In the genomic region with DNA sequence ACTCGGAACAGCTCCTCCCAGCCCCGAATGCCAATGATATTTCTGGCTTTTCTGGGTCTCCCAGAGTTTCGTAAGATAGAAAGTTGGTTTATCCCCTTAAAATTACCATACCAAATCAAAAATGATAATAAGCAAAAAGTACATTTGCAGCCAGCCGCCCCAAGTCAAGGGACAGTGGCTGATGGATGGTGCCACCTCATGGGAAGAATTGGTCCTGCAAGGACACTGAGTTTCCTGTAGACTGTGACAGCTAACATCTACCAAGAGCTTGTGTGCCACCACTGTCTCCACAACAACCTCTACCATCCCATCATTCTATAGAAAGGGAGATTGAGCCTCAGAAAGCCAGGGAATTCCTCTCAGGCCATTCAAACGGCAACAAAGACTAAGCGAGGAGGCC, we compare ENCODE assay signal across 8 mouse cellular contexts. TPM values are rescaled to one million over a fixed set of nuclear protein-coding genes. Genes with fewer than 3 reads are reported as not detected.
A peak's percentile ranks its signal among the peaks of the same experiment; 100 is the strongest.
DNase-seq lines count a peak whose midpoint lies in the region; ATAC-seq and TF ChIP-seq lines count a peak whose summit lies in the region.

No protein-coding gene starts in this region.

- dilution Hi-C loops in CH12.LX (cut with MboI; ENCODE audit: extremely low pct_ligation_motif_present, extremely low pct_unique_long_range_greater_than_20kb, low sequenced_read_pairs) = no loop called here

- 53% methylated on average over 6 of the region's 6 CpGs for WGBS in hindbrain, postnatal 0 days
- 58% methylated on average over 6 of the region's 6 CpGs for WGBS in hindbrain, embryonic 14.5 days

- H3K36me3 ChIP-seq in hindbrain, postnatal 0 days (ENCODE audit: insufficient read depth, low read length) = no peaks in the 10 kb centered on the region
- no peaks in the 10 kb centered on the region for H3K36me3 ChIP-seq in hindbrain, embryonic 14.5 days (replicated peaks; ENCODE audit: control insufficient read depth, insufficient read depth)
- H3K36me3 ChIP-seq in CH12.LX (replicated peaks in 1 of 2; ENCODE audit: control insufficient read depth in 1 of 2, insufficient read depth in 1 of 2, low read length in 1 of 2) = no peaks in the 10 kb centered on the region

- ATAC-seq in hindbrain, postnatal 0 days = no peak
- no peak for ATAC-seq in hindbrain, embryonic 14.5 days (ENCODE audit: low FRiP score)
- no peak for ATAC-seq in megakaryocyte, adult 5-6 weeks (ENCODE audit: poor library complexity, severe bottlenecking)

- peak; percentile 84 for TF ChIP-seq CTCF in hindbrain, postnatal 0 days (IDR thresholded peaks at IDR 0.05; ENCODE audit: low read depth)
- peak; percentile 22 to 58; a peak in 2 of 4 replicates for TF ChIP-seq CTCF in CH12.LX (conservative IDR thresholded peaks at IDR 0.05 in 1 of 2, IDR thresholded peaks at IDR 0.05 in 1 of 2; ENCODE audit: low read depth in 2 of 2, low read length in 2 of 2)

- in situ Hi-C loops in CH12.LX (cut with MboI; ENCODE audit: low pct_ligation_motif_present, low pct_unique_long_range_greater_than_20kb, low sequenced_read_pairs) = no loop called here

- H3K4me1 ChIP-seq in hindbrain, postnatal 0 days (ENCODE audit: insufficient read depth, low read length) = 0 out of 2 replicates have a peak, but pooled peaks cover 3% of the 10 kb centered on the region
- peaks cover 4% of the 10 kb centered on the region; the same call in 1 of the 2 replicates for H3K4me1 ChIP-seq in hindbrain, embryonic 14.5 days (replicated peaks; ENCODE audit: control insufficient read depth, insufficient read depth, low read length)
- H3K4me1 ChIP-seq in CH12.LX (ENCODE audit: control insufficient read depth in 1 of 2, insufficient read depth in 2 of 2) = peaks cover 0 to 6% of the 10 kb centered on the region in 2 experiments; a peak in 1 of 4 replicates

- no peak overlapping the region for H3K27ac ChIP-seq in hindbrain, postnatal 0 days
- H3K27ac ChIP-seq in hindbrain, embryonic 14.5 days = no peak overlapping the region
- H3K27ac ChIP-seq in CH12.LX (ENCODE audit: insufficient read depth, low read depth) = no peak overlapping the region

- peak; percentile 75 for DNase-seq in hindbrain, postnatal 0 days (ENCODE audit: low spot score)
- DNase-seq in hindbrain, embryonic 14.5 days (ENCODE audit: low spot score) = no peak
- peak; percentile 16 for DNase-seq in CH12.LX (ENCODE audit: extremely low read depth)
- DNase-seq in brain, adult 2 months (ENCODE audit: low read depth, low spot score) = peak; percentile 78
- DNase-seq in heart, postnatal 4 days = peak; percentile 77
- peak; percentile 82 for DNase-seq in lung, postnatal 10 days
- DNase-seq in thymus, postnatal 14 days = no peak

- H3K27me3 ChIP-seq in hindbrain, postnatal 0 days (ENCODE audit: insufficient read depth, low read length) = no peaks in the 10 kb centered on the region
- no peaks in the 10 kb centered on the region for H3K27me3 ChIP-seq in hindbrain, embryonic 14.5 days (ENCODE audit: control insufficient read depth, insufficient read depth, low read length)
- peaks cover 56% of the 10 kb centered on the region for H3K27me3 ChIP-seq in CH12.LX (replicated peaks)

- TF ChIP-seq POLR2A in CH12.LX (IDR thresholded peaks at IDR 0.05; ENCODE audit: low read depth, low read length) = no peak

- no peak for TF ChIP-seq EP300 in CH12.LX (IDR thresholded peaks at IDR 0.05; ENCODE audit: low read length)

- no peak overlapping the region for H3K4me2 ChIP-seq in hindbrain, postnatal 0 days (ENCODE audit: low read depth, low read length)
- H3K4me2 ChIP-seq in hindbrain, embryonic 14.5 days (replicated peaks) = no peak overlapping the region
- no peak overlapping the region for H3K4me2 ChIP-seq in CH12.LX (ENCODE audit: insufficient read depth, low read depth, poor library complexity, severe bottlenecking)

- no peaks in the 10 kb centered on the region for H3K9me3 ChIP-seq in hindbrain, postnatal 0 days (ENCODE audit: low read length)
- H3K9me3 ChIP-seq in hindbrain, embryonic 14.5 days (ENCODE audit: control insufficient read depth, low read length) = no peaks in the 10 kb centered on the region
- no peaks in the 10 kb centered on the region for H3K9me3 ChIP-seq in CH12.LX (replicated peaks; ENCODE audit: low read length)

- H3K79me2 ChIP-seq in CH12.LX (replicated peaks; ENCODE audit: control insufficient read depth, extremely low read depth, insufficient read depth, poor library complexity, severe bottlenecking) = no peaks in the 10 kb centered on the region

- peak; percentile 47 for TF ChIP-seq RAD21 in CH12.LX (IDR thresholded peaks at IDR 0.05; ENCODE audit: low read depth, low read length)

- H3K4me3 ChIP-seq in hindbrain, postnatal 0 days (ENCODE audit: low read length) = no peak overlapping the region
- no peak overlapping the region for H3K4me3 ChIP-seq in hindbrain, embryonic 14.5 days (replicated peaks; ENCODE audit: low read length)
- H3K4me3 ChIP-seq in CH12.LX (replicated peaks in 1 of 3; ENCODE audit: low read depth in 2 of 3, low read length in 2 of 3, poor library complexity in 1 of 3) = no peak overlapping the region

- H3K9ac ChIP-seq in hindbrain, postnatal 0 days (replicated peaks; ENCODE audit: low read length) = no peak overlapping the region
- no peak overlapping the region for H3K9ac ChIP-seq in hindbrain, embryonic 14.5 days
- no peak overlapping the region for H3K9ac ChIP-seq in CH12.LX (ENCODE audit: insufficient read depth, low read depth)

TF ChIP-seq in CH12.LX, 34 proteins besides CTCF, POLR2A, EP300 and RAD21:
- TF ChIP-seq CHD2 (IDR thresholded peaks at IDR 0.05; ENCODE audit: low read length) (no peak), SMC3 (IDR thresholded peaks at IDR 0.05; ENCODE audit: low read depth, low read length) (peak; percentile 15; the same call in 1 of the 2 replicates)

RNA-seq across cellular contexts. Expression of a gene that starts 2.4 kb away (rescaled TPM):
- 177 and 266 TPM in 2 replicates for total RNA-seq in hindbrain, postnatal 0 days (2014; rRNA removed)
- 70.1 and 73.8 TPM in 2 replicates for polyA plus RNA-seq in hindbrain, postnatal 0 days (2015; fragmentation: Nextera tagmentation; extraction: Ambion mirVana)
- 41.3 and 43.4 TPM in 2 replicates for polyA plus RNA-seq in hindbrain, embryonic 14.5 days (2014; fragmentation: Nextera tagmentation; extraction: Ambion mirVana)
- total RNA-seq in CH12.LX (2012; rRNA removed) (0.92 and 0.98 TPM in 2 replicates), CH12.LX (2014; rRNA removed) (0.40 and 0.55 TPM in 2 replicates)
- polyA plus RNA-seq in CH12.LX (2012; ENCODE audit: insufficient read length, low read depth) = 0.33 and 0.71 TPM in 2 replicates
- total RNA-seq in heart, postnatal 4 days (2021) = 100 to 1,000 TPM; 216 TPM
- total RNA-seq in megakaryocyte, adult 5-6 weeks (2015) = not detected in 2 replicates
- total RNA-seq in megakaryocyte, adult 5-6 weeks (2017) = 0.26 and 1.3 TPM in 2 replicates

Comparison
In these comparisons a context has a peak if more than half of its experiments do, and no peak if none do; other contexts are left out.
1. DNase-seq: peak in hindbrain, postnatal 0 days (single experiment), CH12.LX (single experiment), brain, adult 2 months (single experiment), heart, postnatal 4 days (single experiment) and lung, postnatal 10 days (single experiment); none in hindbrain, embryonic 14.5 days (single experiment) and thymus, postnatal 14 days (single experiment).
2. RNA of a gene that starts 2.4 kb away (total RNA-seq): 216 TPM in heart, postnatal 4 days and 177 to 266 TPM in hindbrain, postnatal 0 days; 0.40 to 0.98 TPM in CH12.LX and 0.26 to 1.3 TPM in megakaryocyte, adult 5-6 weeks; every median in the first group is over 10 times any median in the second.